Mouse (Mus musculus) stomach, embryonic 14.5 days (tissue): Measurements from ENCODE around the gene Gm10031. TPM values are rescaled to one million over a fixed set of nuclear protein-coding genes. Genes with fewer than 3 reads are reported as not detected.
A peak's percentile ranks its signal among the peaks of the same experiment; 100 is the strongest.

Experiments used
- ATAC-seq: fragments of 200-750 bp; cut with Nextera tagmentation; 2 replicates; pipeline ENCODE4 v1.8.0; 2017; ENCODE audit warnings: low read depth, moderate TSS enrichment; ENCODE audit not compliant: insufficient number of reproducible peaks, insufficient read depth, low FRiP score
- H3K27ac ChIP-seq: fragments of 300-500 bp; sonication (generic); 2 replicates; pipeline ENCODE4 v1.5.1; 2014; ENCODE audit warnings: mild to moderate bottlenecking, low read length, moderate library complexity, mixed read lengths
- H3K27me3 ChIP-seq: fragments of 300-500 bp; sonication (generic); 2 replicates; pipeline ENCODE4 v1.6.1; 2014; ENCODE audit warnings: low read length, control low read depth, mixed read lengths; ENCODE audit not compliant: control insufficient read depth, insufficient read depth
- H3K36me3 ChIP-seq: fragments of 300-500 bp; sonication (generic); 2 replicates; pipeline ENCODE4 v1.6.1; 2014; ENCODE audit warnings: mild to moderate bottlenecking, control low read depth, low read length, moderate library complexity, mixed read lengths; ENCODE audit not compliant: control insufficient read depth, insufficient read depth
- H3K4me1 ChIP-seq: fragments of 300-500 bp; sonication (generic); 2 replicates; pipeline ENCODE4 v1.6.1; 2014; ENCODE audit warnings: low read length, control low read depth, mixed read lengths; ENCODE audit not compliant: control insufficient read depth, insufficient read depth
- H3K4me2 ChIP-seq: fragments of 300-500 bp; sonication (generic); replicated peaks from 2 replicates; pipeline ENCODE4 v1.6.1; 2014; ENCODE audit warnings: low read depth, low read length, control low read depth
- H3K4me3 ChIP-seq: fragments of 300-500 bp; sonication (generic); 2 replicates; pipeline ENCODE4 v1.5.1; 2014; ENCODE audit warnings: low read depth, low read length, control low read depth
- H3K9ac ChIP-seq: fragments of 300-500 bp; sonication (generic); replicated peaks from 2 replicates; pipeline ENCODE4 v1.6.1; 2014; ENCODE audit warnings: low read depth, mild to moderate bottlenecking, control low read depth, low read length, moderate library complexity, mixed read lengths
- H3K9me3 ChIP-seq: fragments of 300-500 bp; sonication (generic); 2 replicates; pipeline ENCODE4 v1.6.1; 2016; ENCODE audit warnings: low read depth, low read length, control low read depth; ENCODE audit not compliant: control insufficient read depth
- WGBS: fragments of 180-500 bp; shearing (Covaris S2); extraction: QIAGEN DNeasy Blood & Tissue Kit; methylation state at CpG from one replicate; pipeline ENCODE4 v1.1.7; 2014; 5-methylcytosine and 5-hydroxymethylcytosine counted together
- polyA plus RNA-seq: library from polyadenylated mRNA; unstranded; fragments of >200 nt; fragmentation: Nextera tagmentation; extraction: Ambion mirVana; gene quantifications from 2 replicates; pipeline ENCODE4 v1.2.1, GENCODE M21; 2014

The Gm10031 gene
- polyA plus RNA-seq, 1 experiment from 2014 or later: 0.68 TPM

GRCm38 (mm10) chr1:156559641-156560020 lies 35.8 kb downstream of the Gm10031 start:
- no peak overlapping the region; the same call in 1 of the 2 replicates for H3K27ac ChIP-seq
- peak overlapping the region; percentile 53 for H3K4me2 ChIP-seq
- H3K27me3 ChIP-seq: no peaks in the 10 kb centered on the region
- peak overlapping the region; percentile 97 for H3K4me3 ChIP-seq
- no peaks in the 10 kb centered on the region for H3K9me3 ChIP-seq
- ATAC-seq: no peak
- WGBS: 6% methylated on average over 8 of the region's 8 CpGs
- peaks cover 5% of the 10 kb centered on the region; the same call in 1 of the 2 replicates for H3K4me1 ChIP-seq
- no peaks in the 10 kb centered on the region for H3K36me3 ChIP-seq
- H3K9ac ChIP-seq: peak overlapping the region; percentile 96

GRCm38 (mm10) chr1:156560500-156560899 lies 36.7 kb downstream of the Gm10031 start:
- peaks cover 5% of the 10 kb centered on the region; the same call in 1 of the 2 replicates for H3K4me1 ChIP-seq
- peak overlapping the region; percentile 53; the same call in 1 of the 2 replicates for H3K4me2 ChIP-seq
- no peak for ATAC-seq
- H3K36me3 ChIP-seq: no peaks in the 10 kb centered on the region
- 0 out of 2 replicates have a peak overlapping the region, but pooled peaks have one; percentile 97 for H3K4me3 ChIP-seq
- 91% methylated on average over 9 of the region's 9 CpGs for WGBS
- H3K27me3 ChIP-seq: no peaks in the 10 kb centered on the region
- H3K27ac ChIP-seq: no peak overlapping the region
- H3K9me3 ChIP-seq: no peaks in the 10 kb centered on the region
- H3K9ac ChIP-seq: no peak overlapping the region

- H3K4me3 ChIP-seq: no peak overlapping the region
- WGBS: 84% methylated on average over 2 of the region's 2 CpGs
- H3K36me3 ChIP-seq: no peaks in the 10 kb centered on the region
- H3K9me3 ChIP-seq: no peaks in the 10 kb centered on the region
- H3K4me2 ChIP-seq: no peak overlapping the region
- H3K27me3 ChIP-seq: no peaks in the 10 kb centered on the region
- no peak overlapping the region for H3K27ac ChIP-seq
- ATAC-seq: no peak
- H3K9ac ChIP-seq: no peak overlapping the region
- H3K4me1 ChIP-seq: no peaks in the 10 kb centered on the region; the same call in 1 of the 2 replicates
Observed at GRCm38 (mm10) chr1:156565328-156565727, 41.5 kb downstream of the Gm10031 start.

GRCm38 (mm10) chr1:156566132-156566531 lies 42.3 kb downstream of the Gm10031 start:
- WGBS: 93% methylated on average over 3 of the region's 3 CpGs
- Histone ChIP-seq H3K4me1 (no peaks in the 10 kb centered on the region), H3K4me2 (no peak overlapping the region), H3K27me3 (no peaks in the 10 kb centered on the region), H3K4me3 (no peak overlapping the region), H3K9me3 (no peaks in the 10 kb centered on the region), H3K27ac (no peak overlapping the region), H3K9ac (no peak overlapping the region), H3K36me3 (no peaks in the 10 kb centered on the region)
- no peak for ATAC-seq

GRCm38 (mm10) chr1:156569615-156570014 lies 45.8 kb downstream of the Gm10031 start:
- Histone ChIP-seq H3K36me3 (no peaks in the 10 kb centered on the region), H3K9ac (no peak overlapping the region), H3K4me1 (no peaks in the 10 kb centered on the region), H3K4me2 (no peak overlapping the region), H3K9me3 (no peaks in the 10 kb centered on the region), H3K27ac (no peak overlapping the region), H3K4me3 (no peak overlapping the region), H3K27me3 (no peaks in the 10 kb centered on the region)
- ATAC-seq: no peak
- whole genome bisulfite sequencing: 81% methylated on average over 4 of the region's 4 CpGs

- H3K4me2 ChIP-seq: no peak overlapping the region
- no peaks in the 10 kb centered on the region for H3K9me3 ChIP-seq
- H3K27ac ChIP-seq: no peak overlapping the region
- H3K9ac ChIP-seq: no peak overlapping the region
- no peaks in the 10 kb centered on the region for H3K36me3 ChIP-seq
- H3K27me3 ChIP-seq: no peaks in the 10 kb centered on the region
- 75% methylated on average over 4 of the region's 4 CpGs for WGBS
- ATAC-seq: no peak
- H3K4me1 ChIP-seq: no peaks in the 10 kb centered on the region
- no peak overlapping the region for H3K4me3 ChIP-seq
Observed at GRCm38 (mm10) chr1:156572952-156573351, 49.1 kb downstream of the Gm10031 start.

Other genes starting within 250 kb of the Gm10031 start
- 0.49 and 0.53 TPM in 2 replicates for gene Tdrd5, start 220.3 kb upstream of the Gm10031 start, polyA plus RNA-seq
- gene Nphs2, start 213.3 kb upstream of the Gm10031 start, polyA plus RNA-seq: not detected in 2 replicates
- gene Gm2000, start 158.0 kb upstream of the Gm10031 start, polyA plus RNA-seq: 994 and 1,028 TPM in 2 replicates
- gene Axdnd1, start 102.9 kb upstream of the Gm10031 start, polyA plus RNA-seq: 0.71 and 0.73 TPM in 2 replicates
- 50.0 and 51.6 TPM in 2 replicates for gene Soat1, start 49.7 kb upstream of the Gm10031 start, polyA plus RNA-seq
- 6.8 and 6.9 TPM in 2 replicates for gene Abl2, start 34.8 kb downstream of the Gm10031 start, polyA plus RNA-seq
- 13.3 and 15.0 TPM in 2 replicates for gene Tor3a, start 150.3 kb downstream of the Gm10031 start, polyA plus RNA-seq
- gene Fam20b, start 195.1 kb downstream of the Gm10031 start, polyA plus RNA-seq: 32.4 and 34.6 TPM in 2 replicates